Mouse (Mus musculus): Measurements from ENCODE around the gene Dnajb8.

Gene Dnajb8

GRCm38 (mm10) chr6:88199718-88200692 lies 22.1 kb upstream of the Dnajb8 start:
- DNase-seq: no peak

- DNase-seq: no peak
These were observed 21.1 kb upstream of the Dnajb8 start for GRCm38 (mm10) chr6:88200693-88201609.

GRCm38 (mm10) chr6:88201926-88202700 lies 20.0 kb upstream of the Dnajb8 start:
- no peak for DNase-seq

GRCm38 (mm10) chr6:88202921-88203690 lies 19.0 kb upstream of the Dnajb8 start:
- no peak for DNase-seq

GRCm38 (mm10) chr6:88203791-88204405 lies 18.2 kb upstream of the Dnajb8 start:
- DNase-seq: no peak

GRCm38 (mm10) chr6:88204531-88205385 lies 17.3 kb upstream of the Dnajb8 start:
- DNase-seq: no peak

GRCm38 (mm10) chr6:88205386-88205700 lies 16.7 kb upstream of the Dnajb8 start:
- DNase-seq: no peak

- DNase-seq: no peak
These were observed 16.1 kb upstream of the Dnajb8 start for GRCm38 (mm10) chr6:88205937-88206336.

GRCm38 (mm10) chr6:88206566-88206965 lies 15.5 kb upstream of the Dnajb8 start:
- DNase-seq: no peak

- DNase-seq: no peak
These were observed 14.6 kb upstream of the Dnajb8 start for GRCm38 (mm10) chr6:88207403-88208033.

GRCm38 (mm10) chr6:88208321-88208720 lies 13.7 kb upstream of the Dnajb8 start:
- DNase-seq: no peak

- no peak for DNase-seq
These were observed 12.6 kb upstream of the Dnajb8 start for GRCm38 (mm10) chr6:88209453-88209852.

- DNase-seq: no peak
These were observed 11.9 kb upstream of the Dnajb8 start for GRCm38 (mm10) chr6:88210182-88210581.

- DNase-seq: no peak
These were observed 6.3 kb upstream of the Dnajb8 start for GRCm38 (mm10) chr6:88215797-88216196.

- no peak for DNase-seq
These were observed 5.9 kb upstream of the Dnajb8 start for GRCm38 (mm10) chr6:88216199-88216598.

- no peak for DNase-seq
These were observed 3.0 kb upstream of the Dnajb8 start for GRCm38 (mm10) chr6:88219094-88219493.

GRCm38 (mm10) chr6:88226570-88226994 lies 4.5 kb downstream of the Dnajb8 start:
- no peak for DNase-seq

GRCm38 (mm10) chr6:88227537-88227936 lies 5.5 kb downstream of the Dnajb8 start:
- no peak for DNase-seq

- DNase-seq: no peak
These were observed 7.2 kb downstream of the Dnajb8 start for GRCm38 (mm10) chr6:88229221-88229620.

GRCm38 (mm10) chr6:88231821-88232220 lies 9.8 kb downstream of the Dnajb8 start:
- DNase-seq: no peak
